Mouse (Mus musculus): ENCODE results near the gene Lars2.

The Lars2 gene

GRCm38 (mm10) chr9:123475569-123475968, 108.8 kb downstream of the Lars2 start:
- no peak for DNase-seq (ENCODE audit: low spot score)

DNA sequence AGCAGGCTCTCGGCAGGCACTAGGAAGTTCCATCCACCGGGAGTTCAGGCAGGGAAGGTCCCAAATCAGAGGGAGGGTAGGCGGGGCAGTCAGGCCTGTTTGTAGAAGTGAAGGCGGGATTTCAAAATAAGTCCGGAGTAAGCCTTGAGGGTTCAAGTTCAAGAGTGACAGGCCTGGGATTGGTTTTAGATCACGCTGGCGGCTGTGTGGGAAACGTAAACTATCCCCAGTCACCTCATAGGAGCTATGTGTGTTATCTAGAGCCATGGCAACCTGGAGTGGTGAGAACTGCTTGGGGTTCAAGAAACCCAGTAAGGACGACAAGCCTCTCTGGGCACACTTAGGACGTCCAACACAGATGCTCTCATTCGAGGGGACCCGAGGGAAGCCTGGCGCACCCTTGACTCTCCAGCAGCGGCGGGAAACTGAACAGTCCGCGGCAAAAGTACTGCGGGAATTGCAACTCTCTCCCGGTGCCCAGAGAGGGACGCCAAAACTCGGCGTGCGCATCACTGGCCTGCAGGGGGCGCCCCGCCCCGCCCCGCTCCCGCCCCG, 111.4 kb downstream of the Lars2 start:
- DNase-seq (ENCODE audit: low spot score) = peak; percentile 55

DNA sequence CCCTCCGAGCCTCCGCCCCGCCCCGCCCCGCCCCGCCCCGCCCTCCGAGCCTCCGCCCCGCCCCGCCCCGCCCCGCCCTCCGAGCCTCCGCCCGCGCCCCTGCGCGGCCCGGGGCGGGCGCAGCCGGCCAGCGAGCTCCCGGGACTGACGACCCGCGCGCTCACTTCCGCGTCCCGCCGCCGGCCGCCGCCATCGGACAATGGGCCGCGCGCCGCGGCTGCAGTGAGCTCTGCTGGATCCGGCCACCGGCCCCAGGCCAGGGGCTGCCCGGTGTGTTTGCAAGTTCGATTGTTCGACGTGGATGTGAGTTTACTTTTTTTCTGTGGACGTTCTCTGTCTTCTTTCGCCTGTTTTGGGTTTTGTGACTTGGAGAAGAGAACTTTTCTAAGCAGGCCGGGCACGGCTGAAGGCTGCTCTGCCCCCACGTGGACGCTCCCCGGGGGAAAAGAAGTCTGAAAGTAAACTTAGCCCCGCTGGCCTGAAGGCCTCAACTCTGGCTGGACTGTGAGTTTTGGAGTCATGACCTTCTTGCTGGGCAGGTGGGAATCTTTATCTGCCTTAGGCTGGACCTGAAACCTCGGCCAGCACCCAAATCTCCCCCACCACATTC, 112.0 kb downstream of the Lars2 start, which contains the start of gene Limd1:
Gene Limd1 (plus strand): TSS at position 121 of the 610 bp plus-strand sequence.
- peak; percentile 62 for DNase-seq (ENCODE audit: low spot score)

GRCm38 (mm10) chr9:123479196-123479669, 112.5 kb downstream of the Lars2 start:
- DNase-seq (ENCODE audit: low spot score) = no peak

DNA sequence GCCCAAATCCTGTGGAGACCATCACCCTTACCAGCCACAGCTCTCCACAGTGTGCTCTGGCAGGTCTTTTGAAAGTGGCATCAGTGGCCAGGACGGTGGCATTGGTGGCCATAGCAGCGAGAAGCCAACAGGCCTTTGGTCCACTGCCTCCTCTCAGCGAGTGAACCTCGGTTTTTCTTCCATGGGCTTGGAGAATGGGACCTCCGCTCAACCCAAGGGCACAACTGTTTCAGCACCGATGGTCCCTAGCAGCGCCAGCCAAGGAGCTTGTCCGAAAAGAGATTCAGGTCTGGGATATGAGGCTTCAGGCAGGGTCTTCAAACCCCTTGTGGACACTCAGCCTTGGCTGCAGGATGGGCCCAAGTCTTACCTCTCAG, 113.1 kb downstream of the Lars2 start:
- DNase-seq (ENCODE audit: low spot score) = no peak

DNA sequence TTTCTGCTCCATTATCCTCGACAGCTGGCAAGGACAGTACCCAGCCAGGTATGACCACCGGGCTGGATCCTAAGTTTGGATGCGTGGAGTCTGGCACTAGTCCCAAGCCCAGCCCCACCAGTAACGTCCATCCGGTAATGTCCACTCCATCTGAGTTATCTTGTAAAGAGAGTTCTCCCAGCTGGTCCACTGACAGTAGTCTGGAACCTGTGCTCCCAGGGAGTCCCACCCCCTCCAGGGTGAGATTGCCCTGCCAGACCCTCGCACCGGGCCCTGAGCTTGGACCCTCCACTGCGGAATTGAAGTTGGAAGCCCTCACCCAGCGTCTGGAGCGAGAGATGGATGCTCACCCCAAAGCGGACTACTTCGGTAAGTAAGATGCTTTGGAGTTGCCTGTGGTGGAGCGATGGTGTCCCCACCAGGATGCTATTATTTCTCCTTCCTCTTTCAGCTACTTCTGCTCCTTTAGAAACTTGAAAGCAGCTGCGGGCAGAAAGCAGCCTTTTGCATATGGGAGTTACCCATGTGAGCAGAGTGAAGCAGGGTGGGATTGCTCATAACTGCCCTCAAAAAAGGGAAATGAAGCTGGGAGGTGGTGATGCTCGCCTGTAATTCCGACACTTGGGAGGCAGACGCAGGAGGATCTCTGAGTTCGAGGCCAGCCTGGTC, 113.7 kb downstream of the Lars2 start:
- DNase-seq (ENCODE audit: low spot score) = no peak

GRCm38 (mm10) chr9:123481136-123481535, 114.4 kb downstream of the Lars2 start:
- no peak for DNase-seq (ENCODE audit: low spot score)

- DNase-seq (ENCODE audit: low spot score) = no peak
Measured at GRCm38 (mm10) chr9:123483598-123483997, 116.9 kb downstream of the Lars2 start.

DNA sequence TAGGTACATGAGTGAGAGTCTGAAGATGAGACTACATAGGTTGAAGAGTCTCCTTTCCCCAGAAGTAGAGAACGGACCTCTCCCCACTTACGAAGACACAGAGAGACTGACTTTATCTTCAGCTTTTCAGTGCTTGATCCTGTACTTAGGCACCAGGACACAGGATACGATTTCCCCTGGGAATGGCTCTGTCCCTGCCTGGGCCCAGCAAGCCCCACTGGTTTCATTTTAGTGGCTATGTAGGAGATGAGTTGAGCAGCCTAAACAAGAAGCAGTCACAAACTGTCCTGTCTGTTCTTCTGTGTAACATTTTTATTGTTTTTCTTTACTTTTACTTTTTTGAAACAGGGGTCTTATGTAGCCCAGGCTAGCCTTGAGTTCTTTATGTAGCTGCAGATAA, 118.1 kb downstream of the Lars2 start:
- no peak for DNase-seq (ENCODE audit: low spot score)

DNA sequence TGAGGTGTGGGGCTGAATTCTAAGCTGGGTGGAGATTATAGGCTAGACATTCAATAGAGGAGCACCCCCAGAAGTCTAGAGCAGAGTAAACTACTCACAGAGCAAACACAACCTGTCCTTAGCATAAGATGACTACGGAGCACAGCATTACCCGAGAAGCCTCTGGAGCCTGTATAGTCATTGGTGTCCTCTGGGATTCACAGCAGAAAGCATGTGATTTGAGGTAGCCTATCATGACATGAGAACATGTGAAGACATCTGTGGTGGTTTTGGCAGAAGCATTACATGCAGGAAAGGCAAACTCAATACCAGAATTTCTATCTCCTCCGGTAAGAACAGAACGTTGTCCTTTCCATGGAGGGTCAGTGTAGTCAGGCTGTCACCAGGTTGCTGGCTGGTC, 118.8 kb downstream of the Lars2 start:
- no peak for DNase-seq (ENCODE audit: low spot score)

DNA sequence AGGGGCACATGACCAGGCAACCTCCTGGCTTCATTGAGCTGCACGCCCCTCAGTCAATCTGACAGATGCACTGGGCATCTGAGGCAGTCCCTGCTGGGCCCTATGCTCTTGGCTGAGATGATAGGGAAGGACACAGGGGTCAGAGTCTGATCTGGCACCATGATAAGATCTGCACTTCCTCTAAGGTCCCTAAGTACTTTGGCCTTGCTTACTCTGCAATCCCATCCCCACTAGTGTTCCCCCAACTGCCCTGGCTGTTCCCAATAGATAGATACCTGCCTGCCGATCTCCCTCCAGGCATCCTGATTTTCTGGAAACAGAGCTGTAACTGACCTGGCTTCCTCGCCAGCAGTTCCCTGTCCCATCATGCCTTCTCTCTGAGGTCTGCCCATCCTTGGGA, 119.9 kb downstream of the Lars2 start:
- DNase-seq (ENCODE audit: low spot score) = no peak

- no peak for DNase-seq (ENCODE audit: low spot score)
Measured at GRCm38 (mm10) chr9:123489073-123489472, 122.3 kb downstream of the Lars2 start.

DNA sequence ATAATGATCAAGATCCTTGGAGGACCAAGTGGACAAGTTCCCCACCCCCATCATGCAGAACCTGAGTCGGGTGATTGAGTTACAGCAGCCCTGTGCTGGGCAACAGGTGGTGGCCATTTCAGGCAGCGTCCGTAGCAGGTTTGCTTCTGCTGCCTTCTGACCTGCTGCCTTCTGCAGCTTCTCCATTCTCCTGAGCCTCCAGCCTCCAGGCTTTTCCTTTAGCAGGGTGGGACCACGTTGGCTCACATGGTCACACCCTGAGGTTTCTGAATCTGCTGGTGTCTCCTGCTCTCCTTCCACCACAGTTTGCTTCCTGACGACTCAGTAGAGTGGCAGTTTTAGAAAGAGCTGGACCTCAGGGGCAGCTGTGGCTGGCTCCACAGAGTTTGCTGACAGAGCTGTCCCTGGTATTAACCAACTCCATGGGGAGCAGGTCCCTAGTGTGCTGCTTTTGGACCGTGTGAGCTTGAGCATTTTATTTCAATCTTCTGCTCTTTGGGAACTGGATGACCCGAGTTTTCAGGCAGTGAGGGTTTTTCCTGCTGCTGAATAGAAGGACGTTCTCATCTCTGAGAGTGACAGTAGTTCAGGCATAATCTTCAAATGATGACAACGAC, 123.1 kb downstream of the Lars2 start:
- DNase-seq (ENCODE audit: low spot score) = no peak

DNA sequence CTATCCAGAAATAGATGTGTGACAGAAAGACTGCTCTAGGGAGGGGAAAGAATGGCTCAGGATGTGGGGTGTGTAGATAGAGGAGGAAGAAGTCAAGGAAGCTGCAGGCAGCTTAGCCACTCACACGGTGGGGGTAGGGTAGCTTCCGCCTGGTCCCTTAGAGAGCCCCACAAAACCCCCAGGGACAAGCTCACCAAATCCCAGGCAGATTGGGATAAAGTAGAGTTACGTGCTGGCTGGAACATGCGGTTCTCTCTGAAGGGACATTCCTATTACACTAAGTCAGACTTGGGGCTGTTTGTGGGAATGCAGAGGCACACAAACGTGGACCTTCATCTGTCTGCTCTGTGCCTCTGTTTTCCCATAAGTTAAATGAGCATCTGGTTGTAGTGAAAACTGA, 124.2 kb downstream of the Lars2 start:
- DNase-seq (ENCODE audit: low spot score) = no peak

DNA sequence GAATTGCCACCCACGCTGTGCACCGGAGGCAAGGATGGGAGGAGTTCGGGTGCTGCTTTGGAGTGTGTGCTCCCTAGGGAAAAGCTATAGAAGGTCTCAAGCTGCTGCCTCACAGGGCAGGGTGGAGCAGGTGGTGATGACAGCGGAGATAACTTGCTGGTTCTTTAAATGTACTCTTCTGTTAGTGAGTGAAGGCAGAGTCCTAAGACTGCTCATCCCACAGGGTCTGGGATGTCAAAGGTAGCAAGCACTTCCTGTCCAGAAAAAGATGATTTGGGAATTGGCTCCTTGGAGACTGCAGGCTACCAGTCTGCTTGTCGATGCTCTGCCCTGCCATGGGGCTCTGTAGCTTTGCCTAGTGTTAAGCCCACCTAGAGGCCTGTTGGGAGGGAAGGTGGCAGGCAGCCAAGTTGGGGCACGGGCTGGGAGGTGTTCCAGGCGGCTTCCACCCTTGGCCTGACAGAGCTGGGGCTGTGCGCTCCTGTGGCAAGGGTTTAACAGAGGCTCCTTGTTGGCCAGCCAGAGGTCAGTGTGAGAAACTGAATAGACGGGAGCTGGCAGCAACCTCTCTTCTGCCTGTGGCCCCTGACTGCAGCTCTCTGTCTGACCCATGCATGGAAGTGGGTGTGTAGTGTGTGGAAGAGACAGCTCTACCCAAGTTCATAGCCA, 125.3 kb downstream of the Lars2 start:
- DNase-seq (ENCODE audit: low spot score) = no peak

DNA sequence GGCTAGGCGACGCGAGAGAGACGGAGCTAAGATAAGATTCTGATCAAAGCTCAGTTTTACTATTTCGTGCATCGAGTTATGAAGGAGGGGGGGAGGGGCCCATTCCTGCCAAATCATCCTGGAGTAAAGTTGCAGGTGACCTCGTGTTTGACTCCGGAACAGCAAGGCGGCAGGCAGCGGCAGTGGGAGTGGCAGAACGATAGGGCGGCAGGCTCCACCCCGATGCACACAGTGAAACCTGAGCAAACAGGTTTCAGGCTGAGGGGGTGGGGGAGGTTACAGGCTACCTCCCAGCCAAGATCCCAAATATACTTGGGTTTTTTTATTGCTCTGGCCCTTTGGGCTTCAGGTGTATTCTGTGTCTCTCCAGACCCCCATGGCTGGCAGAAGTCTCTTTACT, 129.9 kb downstream of the Lars2 start:
- DNase-seq (ENCODE audit: low spot score) = no peak

GRCm38 (mm10) chr9:123497906-123498305, 131.2 kb downstream of the Lars2 start:
- no peak for DNase-seq (ENCODE audit: low spot score)

- DNase-seq (ENCODE audit: low spot score) = no peak
Measured at GRCm38 (mm10) chr9:123500480-123500879, 133.8 kb downstream of the Lars2 start.

- no peak for DNase-seq (ENCODE audit: low spot score)
Measured at GRCm38 (mm10) chr9:123503171-123503834, 136.6 kb downstream of the Lars2 start.

DNA sequence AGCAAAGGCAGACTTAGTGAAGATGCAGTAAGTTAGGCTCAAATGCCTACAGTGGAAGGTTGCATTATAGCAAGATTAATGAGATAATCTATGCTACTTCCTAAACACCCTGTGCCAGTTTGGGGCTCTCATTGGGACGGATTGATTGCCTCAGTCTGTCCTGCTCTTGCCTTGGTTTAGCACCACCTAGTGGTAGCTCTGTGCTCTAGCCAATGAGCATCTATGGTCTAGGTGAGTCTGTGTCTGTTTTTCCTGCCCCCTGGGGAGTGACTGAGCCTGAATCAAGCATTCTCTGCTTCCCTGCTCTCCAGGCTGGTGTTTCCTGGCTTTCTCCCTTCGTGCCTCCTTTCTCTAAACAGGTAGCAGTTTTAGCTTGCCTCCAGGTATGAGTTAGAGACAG, 137.6 kb downstream of the Lars2 start:
- DNase-seq (ENCODE audit: low spot score) = no peak

DNA sequence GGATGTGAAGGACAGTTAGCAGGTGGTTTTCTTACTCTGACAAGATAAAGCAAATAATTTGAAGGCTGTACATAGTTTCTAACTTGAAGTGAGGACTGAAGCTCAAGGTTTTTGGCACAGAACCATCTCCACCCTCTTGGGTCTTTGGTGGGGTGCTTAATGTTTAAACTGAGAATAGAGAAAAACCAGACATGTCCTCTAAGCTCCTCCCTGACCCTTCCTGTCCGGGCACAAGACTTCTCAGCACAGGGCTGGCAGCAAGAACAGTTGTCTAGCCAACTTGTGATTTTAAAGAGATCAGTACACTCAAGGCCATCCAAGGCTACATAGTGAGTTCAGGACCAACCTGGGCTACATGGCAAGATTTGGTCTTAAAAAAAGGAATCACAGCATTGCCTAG, 138.9 kb downstream of the Lars2 start:
- DNase-seq (ENCODE audit: low spot score) = no peak

All from urinary bladder, postnatal 25 days (tissue).